Mouse (Mus musculus) adrenal gland, adult 10 weeks (tissue): ENCODE results near the gene Cenpa. TPM values are rescaled to one million over a fixed set of nuclear protein-coding genes. Genes with fewer than 3 reads are reported as not detected.

Experiments used
- polyA plus RNA-seq: library from polyadenylated mRNA; stranded (reverse); fragments of 350-450 nt; fragmentation: Illumina TruSeq; extraction: RNeasy Lipid Tissue Mini Kit (QIAGEN cat#74804); gene quantifications from one replicate; pipeline ENCODE4 v1.2.3, GENCODE M21; 2014; ENCODE audit warnings: low read depth, low replicate concordance

Cenpa gene
- polyA plus RNA-seq, result 5.1 TPM

DNA sequence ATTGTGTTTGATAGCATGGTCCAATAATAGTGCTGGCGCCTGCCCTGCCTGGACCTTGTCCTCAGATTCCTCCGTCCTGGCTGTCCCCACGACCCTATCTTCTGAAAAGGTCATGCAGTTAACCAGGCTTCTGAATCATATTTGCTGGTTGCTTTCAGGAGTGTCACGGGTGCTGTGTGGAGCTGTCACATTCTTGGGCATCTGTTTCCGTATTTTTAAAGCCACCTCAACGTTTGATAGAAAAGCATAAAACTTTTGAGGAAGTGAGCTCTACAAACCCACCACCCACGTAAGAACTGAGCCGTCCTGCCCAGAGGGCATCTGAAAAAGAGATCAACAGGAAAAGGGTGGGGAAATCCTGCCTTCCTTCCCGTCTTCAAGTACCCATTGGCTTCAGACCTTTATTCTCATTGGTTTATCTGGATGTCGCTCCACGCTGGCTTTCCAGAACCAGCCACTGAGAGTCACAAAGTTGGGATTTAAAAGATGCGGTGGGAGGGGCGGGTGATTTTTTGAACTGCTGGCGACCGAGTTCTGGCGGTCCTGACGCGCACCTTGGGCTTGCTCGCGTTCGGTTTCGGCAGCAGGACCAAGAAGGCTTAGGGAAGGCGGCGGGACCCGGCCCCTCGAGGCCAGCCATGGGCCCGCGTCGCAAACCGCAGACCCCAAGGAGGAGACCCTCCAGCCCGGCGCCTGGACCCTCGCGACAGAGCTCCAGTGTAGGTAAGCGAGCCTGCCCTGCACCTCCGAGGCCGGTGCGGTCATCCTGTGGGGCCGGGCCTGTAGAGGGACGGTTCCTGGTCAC lies at the start of gene Cenpa:
Gene Cenpa, plus strand, starts transcription at position 387 of the 805 bp plus-strand sequence.

GRCm38 (mm10) chr5:30647815-30648560 lies 18.6 kb upstream of the Cenpa start, which contains the start of gene Slc35f6:
TSS of gene Slc35f6 (plus strand) at chr5:30647933.

DNA sequence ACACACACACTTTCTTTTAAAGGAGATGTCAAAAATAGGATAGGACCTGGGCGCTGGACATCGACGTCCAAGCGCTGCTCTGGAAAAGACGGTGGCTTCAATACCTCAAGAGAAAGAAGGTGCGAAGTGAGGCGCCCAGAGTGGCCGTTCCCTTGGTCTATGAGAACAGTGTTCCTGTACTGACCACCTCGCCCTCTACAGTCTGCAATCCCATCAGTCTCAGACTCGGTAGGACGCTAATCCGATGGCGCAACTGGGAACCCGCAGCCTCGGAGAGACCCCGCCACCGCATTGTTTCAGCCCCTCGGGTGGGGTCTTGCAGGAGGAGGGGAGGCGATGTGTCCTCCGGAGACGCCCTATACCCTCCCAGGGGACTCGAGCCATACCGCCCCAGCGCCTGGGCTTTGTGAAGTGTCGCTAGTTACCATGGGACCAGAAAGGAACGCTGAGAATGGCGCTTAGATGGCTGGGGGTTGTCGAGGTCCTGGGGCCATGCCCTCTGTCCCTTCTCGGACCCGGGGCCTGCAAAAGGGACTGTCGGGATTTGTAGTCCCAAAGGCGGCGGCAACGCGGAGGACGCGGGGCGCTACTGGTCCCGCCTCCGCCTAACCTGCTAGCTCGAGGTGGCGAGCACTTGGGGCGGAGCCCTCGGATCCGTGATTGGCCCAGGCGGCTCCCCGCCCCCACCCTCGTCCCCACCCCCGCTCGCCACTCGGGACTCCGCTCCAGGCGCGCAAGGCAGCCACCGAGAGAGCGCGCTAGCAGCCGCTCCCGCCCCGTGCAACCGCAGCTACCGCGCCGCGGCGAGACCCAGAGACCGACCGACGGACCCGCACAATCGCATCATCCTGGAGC lies 44.8 kb downstream of the Cenpa start, which contains the start of gene Dpysl5:
Gene Dpysl5, plus strand, starts transcription at position 418 of the 855 bp plus-strand sequence.

Other genes starting within 250 kb of the Cenpa start
- gene Otof, start 204.8 kb upstream of the Cenpa start, polyA plus RNA-seq, result not detected
- not detected for gene 1700001C02Rik, start 200.7 kb upstream of the Cenpa start, polyA plus RNA-seq
- gene Cib4, start 120.9 kb upstream of the Cenpa start, polyA plus RNA-seq, result not detected
- 216 TPM for gene Kcnk3, start 78.6 kb upstream of the Cenpa start, polyA plus RNA-seq
- 15.9 TPM for gene Slc35f6, start 18.8 kb upstream of the Cenpa start, polyA plus RNA-seq
- gene Dpysl5, start 44.8 kb downstream of the Cenpa start, polyA plus RNA-seq, result not detected
- 37.1 TPM for gene Mapre3, start 147.9 kb downstream of the Cenpa start, polyA plus RNA-seq
- 15.0 TPM for gene Tmem214, start 201.2 kb downstream of the Cenpa start, polyA plus RNA-seq
- gene Agbl5, start 221.9 kb downstream of the Cenpa start, polyA plus RNA-seq, result 2.1 TPM
- 273 TPM for gene Ost4, start 241.0 kb downstream of the Cenpa start, polyA plus RNA-seq
- gene Emilin1, start 246.6 kb downstream of the Cenpa start, polyA plus RNA-seq, result not detected